Mouse (Mus musculus) limb, embryonic 14.5 days (tissue): ENCODE measurements around the gene Serpinb9b. TPM values are rescaled to one million over a fixed set of nuclear protein-coding genes. Genes with fewer than 3 reads are reported as not detected.

Experiments used
- ATAC-seq: fragments of 200-750 bp; cut with Nextera tagmentation; 2 replicates; pipeline ENCODE4 v1.8.0; 2017; ENCODE audit warnings: low read depth, moderate number of reproducible peaks, moderate TSS enrichment; ENCODE audit not compliant: low FRiP score
- DNase-seq: peaks from one replicate; pipeline ENCODE4 v3.0.0-alpha.2; 2015; ENCODE audit warnings: low spot score
- H3K27ac ChIP-seq: fragments of 300-500 bp; sonication (generic); replicated peaks from 2 replicates; pipeline ENCODE4 v1.5.1; 2014; ENCODE audit warnings: low read depth, mild to moderate bottlenecking, low read length, moderate library complexity, mixed read lengths
- H3K27me3 ChIP-seq: fragments of 300-500 bp; sonication (generic); 2 replicates; pipeline ENCODE4 v1.6.1; 2014; ENCODE audit warnings: low read length, mixed read lengths; ENCODE audit not compliant: control insufficient read depth, insufficient read depth
- H3K36me3 ChIP-seq: fragments of 300-500 bp; sonication (generic); 2 replicates; pipeline ENCODE4 v1.6.1; 2014; ENCODE audit warnings: mild to moderate bottlenecking, low read length, moderate library complexity, mixed read lengths; ENCODE audit not compliant: control insufficient read depth, insufficient read depth
- H3K4me1 ChIP-seq: fragments of 300-500 bp; sonication (generic); 2 replicates; pipeline ENCODE4 v1.6.1; 2014; ENCODE audit warnings: antibody characterized with exemption, low read length, mixed read lengths; ENCODE audit not compliant: control insufficient read depth, insufficient read depth
- H3K4me2 ChIP-seq: fragments of 300-500 bp; sonication (generic); replicated peaks from 2 replicates; pipeline ENCODE4 v1.6.1; 2014; ENCODE audit warnings: low read depth, mild to moderate bottlenecking, low read length, moderate library complexity; ENCODE audit not compliant: severe bottlenecking
- H3K4me3 ChIP-seq: fragments of 300-500 bp; sonication (generic); replicated peaks from 2 replicates; pipeline ENCODE4 v1.5.1; 2014; ENCODE audit warnings: low read length
- H3K9ac ChIP-seq: fragments of 300-500 bp; sonication (generic); 2 replicates; pipeline ENCODE4 v1.6.1; 2014; ENCODE audit warnings: mild to moderate bottlenecking, low read depth, low read length, moderate library complexity; ENCODE audit not compliant: severe bottlenecking
- H3K9me3 ChIP-seq: fragments of 300-500 bp; sonication (generic); 2 replicates; pipeline ENCODE4 v1.6.1; 2016; ENCODE audit warnings: low read length; ENCODE audit not compliant: control insufficient read depth
- POLR2A ChIP-seq: fragments of 200-500 bp; IDR thresholded peaks from 2 replicates; pipeline ENCODE4 v1.8.0; 2012; ENCODE audit warnings: inconsistent platforms, mild to moderate bottlenecking, moderate library complexity, borderline replicate concordance; ENCODE audit not compliant: insufficient read depth, insufficient read length; ENCODE audit errors: extremely low read depth
- WGBS: fragments of 180-500 bp; shearing (Covaris S2); extraction: QIAGEN DNeasy Blood & Tissue Kit; methylation state at CpG from one replicate; pipeline ENCODE4 v1.1.7; 2014; 5-methylcytosine and 5-hydroxymethylcytosine counted together
- polyA plus RNA-seq, 2 experiments: library from polyadenylated mRNA; depleted of rRNA in 1 of 2; stranded (reverse) in 1 of 2; unstranded in 1 of 2; fragments of >200 nt; fragmentation: Nextera tagmentation in 1 of 2; extraction: Ambion mirVana in 1 of 2; gene quantifications; 2 replicates each; pipeline versions ENCODE4 v1.2.1 to v1.2.3; 2012 to 2014

Serpinb9b gene
- polyA plus RNA-seq, 2 experiments, result 0.10 TPM; not detected in 1

GRCm38 (mm10) chr13:33043542-33043941 is 16.3 kb downstream of the Serpinb9b start:
- 92% methylated on average over 3 of the region's 3 CpGs for WGBS

GRCm38 (mm10) chr13:33047234-33047633 is 20.0 kb downstream of the Serpinb9b start:
- ATAC-seq (no peak), DNase-seq (no peak)
- Histone ChIP-seq H3K27me3 (no peaks in the 10 kb centered on the region), H3K9ac (no peak overlapping the region), H3K27ac (no peak overlapping the region), H3K36me3 (no peaks in the 10 kb centered on the region), H3K9me3 (no peaks in the 10 kb centered on the region), H3K4me2 (no peak overlapping the region), H3K4me1 (no peaks in the 10 kb centered on the region), H3K4me3 (no peak overlapping the region)
- 77% methylated on average over 2 of the region's 2 CpGs for WGBS
- TF ChIP-seq POLR2A, result no peak

More at GRCm38 (mm10) chr13:33043542-33043941, 16.3 kb downstream of the Serpinb9b start:
- TF ChIP-seq POLR2A, result no peak
- Histone ChIP-seq H3K4me3 (no peak overlapping the region), H3K27ac (no peak overlapping the region), H3K27me3 (no peaks in the 10 kb centered on the region), H3K9ac (no peak overlapping the region), H3K36me3 (no peaks in the 10 kb centered on the region), H3K4me1 (no peaks in the 10 kb centered on the region), H3K9me3 (no peaks in the 10 kb centered on the region), H3K4me2 (no peak overlapping the region)
- DNase-seq (no peak), ATAC-seq (no peak)

GRCm38 (mm10) chr13:33048187-33048586 is 21.0 kb downstream of the Serpinb9b start:
- H3K4me1 ChIP-seq, result no peaks in the 10 kb centered on the region
- no peaks in the 10 kb centered on the region for H3K27me3 ChIP-seq
- no peak overlapping the region for H3K4me3 ChIP-seq
- ATAC-seq (no peak), DNase-seq (no peak)
- no peak overlapping the region for H3K4me2 ChIP-seq
- no peak overlapping the region for H3K9ac ChIP-seq
- H3K27ac ChIP-seq, result no peak overlapping the region
- H3K36me3 ChIP-seq, result no peaks in the 10 kb centered on the region
- TF ChIP-seq POLR2A, result no peak
- 79% methylated on average over 4 of the region's 4 CpGs for WGBS
- no peaks in the 10 kb centered on the region for H3K9me3 ChIP-seq

GRCm38 (mm10) chr13:33051697-33052096 is 24.5 kb downstream of the Serpinb9b start:
- DNase-seq, result no peak
- Histone ChIP-seq H3K9me3 (no peaks in the 10 kb centered on the region), H3K4me1 (no peaks in the 10 kb centered on the region), H3K36me3 (no peaks in the 10 kb centered on the region), H3K4me2 (no peak overlapping the region), H3K27me3 (no peaks in the 10 kb centered on the region), H3K27ac (no peak overlapping the region), H3K4me3 (no peak overlapping the region), H3K9ac (no peak overlapping the region)
- 75% methylated on average over 3 of the region's 3 CpGs for WGBS
- no peak for TF ChIP-seq POLR2A
- ATAC-seq, result no peak

GRCm38 (mm10) chr13:33063048-33063447 is 35.8 kb downstream of the Serpinb9b start:
- no peak for ATAC-seq
- Histone ChIP-seq H3K27me3 (no peaks in the 10 kb centered on the region), H3K9ac (no peak overlapping the region), H3K4me1 (no peaks in the 10 kb centered on the region), H3K27ac (no peak overlapping the region), H3K4me3 (no peak overlapping the region), H3K9me3 (no peaks in the 10 kb centered on the region), H3K4me2 (no peak overlapping the region), H3K36me3 (no peaks in the 10 kb centered on the region)
- 77% methylated on average over 1 of the region's 1 CpGs for WGBS
- no peak for TF ChIP-seq POLR2A
- no peak for DNase-seq
